Mouse (Mus musculus) right cerebral cortex, postnatal 14 days (tissue): ENCODE results near the gene Ubtf.
"Not testable (repeated sequence)": the region's sequence is repeated elsewhere in the genome, so short reads cannot be mapped to it uniquely, and the experiment has no call there.

Experiments used
- DNase-seq: peaks from one replicate; pipeline ENCODE4 v3.0.0; 2022

Ubtf gene

DNA sequence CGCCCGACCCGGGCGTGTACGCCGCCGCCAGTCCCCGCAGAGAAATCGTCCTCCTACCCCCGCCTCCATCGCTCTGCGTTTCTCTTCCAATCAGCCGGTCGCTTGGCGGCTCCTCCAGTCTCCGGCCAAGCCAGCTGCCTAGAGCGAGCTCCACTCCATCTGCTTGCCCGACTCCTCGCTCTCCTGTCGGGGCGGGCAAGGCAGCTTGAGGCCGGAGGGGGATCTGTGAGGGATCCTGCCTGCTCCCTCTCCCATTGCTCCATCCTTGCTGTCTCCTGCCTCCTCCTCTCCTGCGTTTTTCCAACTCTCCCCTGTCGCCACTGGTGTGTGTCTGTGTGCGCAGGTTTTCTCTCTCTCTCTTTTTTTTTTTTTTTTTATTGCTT lies at the start of gene Ubtf:
Gene Ubtf (minus strand): TSS at position 333 of the 383 bp plus-strand sequence.
- peak; percentile 85 for DNase-seq

DNA sequence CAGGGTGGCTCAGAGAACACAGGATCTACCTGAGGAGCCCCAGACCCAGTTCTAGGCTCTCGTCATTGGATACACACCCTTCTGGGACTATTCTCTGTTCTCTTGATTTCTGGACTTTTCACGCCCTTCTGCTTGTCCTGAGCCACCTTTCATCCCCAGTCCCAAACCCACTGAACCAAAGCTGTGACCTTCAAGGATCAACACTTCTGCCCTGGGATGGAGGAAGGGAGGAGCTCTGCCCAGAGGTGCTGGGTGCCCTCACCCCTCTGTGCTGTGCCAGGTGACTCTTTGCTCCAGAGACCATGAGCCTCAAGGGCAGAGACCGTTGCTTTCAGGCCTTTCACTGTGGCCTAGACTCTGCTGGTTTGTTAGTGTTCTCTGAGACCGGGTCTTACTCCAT lies 49.7 kb upstream of the Ubtf start:
- DNase-seq = no peak

DNA sequence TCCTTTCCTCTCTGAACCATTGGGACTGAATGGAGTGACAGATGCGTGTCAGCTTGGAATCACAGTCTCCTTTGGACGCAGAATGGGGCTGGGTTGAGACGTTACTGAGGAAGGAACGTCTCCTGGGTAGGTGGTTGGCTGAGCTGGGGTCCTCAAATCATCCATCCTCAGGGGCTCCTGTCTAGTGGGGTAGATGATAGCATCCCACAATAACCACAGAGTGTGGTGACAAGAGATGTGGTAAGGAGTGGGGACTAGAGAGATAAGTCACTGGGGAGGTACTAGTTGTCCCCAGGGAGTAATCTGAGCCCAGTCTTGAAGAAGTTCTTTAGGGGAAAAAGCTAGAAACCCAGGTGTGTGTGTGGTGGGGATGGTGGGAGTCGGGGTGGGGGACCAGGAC lies 48.8 kb upstream of the Ubtf start:
- DNase-seq = no peak

DNA sequence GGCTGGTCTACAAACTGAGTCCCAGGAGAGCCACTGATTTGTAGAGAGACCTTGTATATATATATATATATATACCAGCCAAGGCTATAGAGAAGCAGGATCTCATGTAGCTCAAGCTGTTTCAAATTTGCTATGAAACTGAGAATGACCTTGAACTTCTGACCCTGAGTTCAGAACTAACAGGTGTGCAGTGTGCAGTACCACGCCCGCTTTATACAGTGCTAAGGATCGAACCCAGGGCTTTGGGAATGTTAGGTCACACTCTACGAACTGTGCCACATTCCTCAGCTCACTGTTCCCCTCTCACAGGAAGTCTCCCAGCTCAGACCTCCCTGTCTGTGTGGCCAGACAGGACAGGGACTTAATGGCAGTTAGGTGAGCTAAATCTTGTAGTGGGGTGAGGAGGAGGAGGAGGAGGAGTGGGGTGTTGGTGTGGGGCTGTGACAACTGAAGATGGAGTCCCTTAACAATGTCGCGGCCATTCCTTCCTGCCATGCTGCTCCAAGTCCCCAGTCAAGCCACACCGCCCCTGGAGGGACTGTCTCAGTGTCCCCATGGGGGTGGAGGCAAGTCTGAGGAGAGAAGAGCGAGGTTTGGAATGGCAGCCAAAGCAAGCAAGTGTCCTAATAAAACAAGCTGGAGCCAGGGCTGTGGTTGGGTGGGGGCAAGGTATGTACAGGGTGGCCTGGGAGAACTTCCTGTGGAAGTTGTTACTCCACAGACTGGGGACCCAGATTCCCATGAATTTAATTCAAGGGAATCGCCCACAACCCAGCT lies 48.1 kb upstream of the Ubtf start:
- no peak for DNase-seq

DNA sequence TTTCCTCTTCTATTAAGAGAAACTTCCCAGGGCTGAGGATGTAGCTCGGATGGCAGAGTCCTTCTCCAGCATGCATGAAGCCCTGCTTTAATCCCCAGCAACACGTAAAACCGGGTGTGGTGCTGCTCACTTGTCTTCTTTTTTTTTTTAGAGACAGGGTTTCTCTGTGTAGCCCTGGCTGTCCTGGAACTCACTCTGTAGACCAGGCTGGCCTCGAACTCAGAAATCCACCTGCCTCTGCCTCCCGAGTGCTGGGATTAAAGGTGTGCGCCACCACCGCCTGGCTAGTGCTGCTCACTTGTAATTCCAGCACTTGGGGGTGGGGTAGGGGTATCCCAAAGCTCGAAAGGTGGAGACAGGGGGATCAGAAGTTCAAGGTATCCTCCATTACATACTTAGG lies 46.6 kb upstream of the Ubtf start, which contains the start of gene Slc4a1:
Gene Slc4a1 (minus strand): TSS at position 101 of the 400 bp plus-strand sequence.
- DNase-seq = not testable (repeated sequence)

DNA sequence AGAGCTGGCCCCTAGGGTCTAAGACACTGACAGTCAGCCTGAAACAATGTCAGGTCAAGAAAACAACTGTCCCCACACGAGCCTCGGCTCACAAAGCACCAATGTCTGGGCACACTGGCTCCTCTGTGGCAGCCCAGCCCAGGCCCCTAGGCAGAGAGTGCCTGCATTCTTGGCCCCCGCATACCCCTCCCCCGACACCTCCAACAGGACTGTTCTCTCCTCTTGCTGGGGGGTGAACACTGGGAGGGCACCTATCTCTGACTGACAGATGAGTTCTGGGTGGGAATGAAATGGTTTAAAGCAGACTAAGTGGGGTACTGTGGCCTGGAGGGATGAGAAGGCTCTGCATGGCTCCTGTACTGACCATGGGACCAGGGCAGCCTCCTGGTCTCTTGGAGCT lies 46.2 kb upstream of the Ubtf start:
- DNase-seq = no peak

DNA sequence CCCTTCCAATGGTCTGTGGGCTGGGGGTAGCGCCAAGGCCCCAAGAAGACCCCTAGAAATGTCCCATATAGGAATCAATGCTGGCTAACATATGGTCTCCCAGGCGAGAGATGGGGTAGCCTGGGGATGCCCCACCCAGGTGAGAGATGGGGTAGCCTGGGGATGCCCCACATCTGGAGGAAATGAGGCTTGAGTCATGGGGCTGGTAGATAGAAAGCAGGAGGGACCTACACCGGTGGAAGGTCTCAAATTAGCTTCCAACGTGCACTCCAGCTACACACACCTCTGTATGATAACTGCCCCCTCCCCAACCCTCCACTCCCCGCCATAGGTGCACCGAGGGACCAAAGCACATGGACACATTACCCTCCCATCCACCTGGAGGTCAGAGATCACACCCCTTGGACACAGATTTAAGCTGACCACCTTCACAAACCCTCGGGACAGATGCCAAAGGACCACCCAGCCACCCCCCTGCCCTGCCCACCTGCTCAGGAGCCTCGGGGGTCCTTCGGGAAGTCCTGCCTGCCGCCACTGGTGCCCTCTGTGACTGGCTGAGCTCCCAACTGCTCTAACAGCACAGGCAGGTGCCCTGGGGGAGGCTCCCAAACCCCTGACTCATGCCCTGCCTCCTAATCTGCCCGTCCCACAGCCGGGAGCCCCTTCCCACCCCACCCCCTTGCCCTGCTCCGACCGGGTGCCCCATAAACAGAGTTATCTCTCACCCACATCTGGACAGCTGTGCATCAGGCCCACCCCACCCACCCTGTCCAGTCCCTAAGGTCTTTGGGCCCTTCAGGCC lies 45.2 kb upstream of the Ubtf start:
- no peak for DNase-seq

DNA sequence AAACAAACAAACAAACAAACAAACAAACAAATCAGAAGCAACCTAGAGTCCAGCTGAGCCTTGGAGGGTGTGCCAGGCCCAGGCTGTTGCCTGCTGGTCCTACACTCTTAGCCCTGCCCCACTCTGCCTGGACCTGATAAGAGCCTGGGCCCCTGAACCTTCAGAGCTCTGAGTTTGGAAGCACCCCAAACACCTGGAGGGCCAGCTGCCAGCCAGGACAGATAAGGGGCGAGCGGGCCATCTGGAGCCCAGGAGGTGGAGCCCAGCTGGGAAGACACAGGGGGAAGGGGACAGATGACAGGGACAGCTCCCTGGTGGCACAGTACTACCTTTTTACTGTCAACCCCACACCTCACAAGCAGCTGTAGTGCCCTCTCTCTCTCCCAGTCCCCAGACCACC lies 44.1 kb upstream of the Ubtf start:
- no peak for DNase-seq

DNA sequence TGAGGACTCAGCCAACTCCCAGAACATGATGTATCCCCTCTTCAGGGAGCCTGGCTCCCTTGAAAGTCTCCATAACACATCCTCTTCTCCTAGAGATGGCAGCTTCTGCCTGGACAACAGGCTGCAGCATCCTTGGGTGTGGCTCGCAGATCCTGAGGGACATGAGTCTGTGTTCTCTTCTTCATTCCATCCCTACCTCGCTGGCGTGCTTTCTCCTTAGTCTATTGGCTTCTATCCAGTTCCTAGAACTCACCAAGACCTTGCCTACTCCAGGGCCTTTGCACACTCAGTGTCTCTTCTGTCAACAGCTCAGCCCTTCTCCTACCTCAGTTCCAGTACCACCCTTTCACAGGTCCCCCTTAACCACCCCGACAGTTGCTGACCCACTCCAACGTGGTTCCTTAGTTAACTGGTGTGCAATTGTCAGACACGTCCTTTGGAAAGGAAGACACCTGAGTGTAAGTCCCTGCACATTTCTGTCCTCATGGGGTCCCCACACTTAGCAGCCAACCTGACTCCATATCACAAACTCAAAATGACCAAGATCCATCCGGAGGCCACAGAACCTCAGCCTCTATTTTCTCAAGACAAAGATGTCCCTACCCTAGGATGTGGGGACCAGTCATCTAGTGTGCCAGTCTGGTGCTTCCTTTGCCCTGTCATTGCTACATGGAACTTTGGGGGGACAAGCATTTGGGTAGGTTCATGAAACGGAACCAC lies 42.4 kb upstream of the Ubtf start:
- no peak for DNase-seq

DNA sequence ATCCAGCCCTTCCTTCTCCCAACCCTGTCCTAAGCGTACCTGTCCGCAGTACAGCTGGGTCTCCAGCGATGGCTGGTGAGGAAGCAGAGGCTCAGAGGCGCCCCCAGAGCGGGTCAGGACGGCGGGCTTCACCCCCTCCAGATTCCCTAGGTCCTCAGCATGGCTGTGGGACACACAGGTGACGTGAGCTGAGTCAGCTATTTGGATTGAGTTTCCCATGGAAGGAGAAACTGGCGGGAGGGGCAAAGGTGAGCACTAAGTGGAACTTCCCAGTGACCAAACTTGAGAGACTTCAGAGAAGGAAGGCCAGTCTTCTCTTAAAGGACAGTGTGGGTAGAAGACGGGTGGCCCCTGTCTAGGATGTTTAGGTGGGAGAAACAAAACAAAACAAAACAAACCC lies 38.8 kb upstream of the Ubtf start:
- no peak for DNase-seq

DNA sequence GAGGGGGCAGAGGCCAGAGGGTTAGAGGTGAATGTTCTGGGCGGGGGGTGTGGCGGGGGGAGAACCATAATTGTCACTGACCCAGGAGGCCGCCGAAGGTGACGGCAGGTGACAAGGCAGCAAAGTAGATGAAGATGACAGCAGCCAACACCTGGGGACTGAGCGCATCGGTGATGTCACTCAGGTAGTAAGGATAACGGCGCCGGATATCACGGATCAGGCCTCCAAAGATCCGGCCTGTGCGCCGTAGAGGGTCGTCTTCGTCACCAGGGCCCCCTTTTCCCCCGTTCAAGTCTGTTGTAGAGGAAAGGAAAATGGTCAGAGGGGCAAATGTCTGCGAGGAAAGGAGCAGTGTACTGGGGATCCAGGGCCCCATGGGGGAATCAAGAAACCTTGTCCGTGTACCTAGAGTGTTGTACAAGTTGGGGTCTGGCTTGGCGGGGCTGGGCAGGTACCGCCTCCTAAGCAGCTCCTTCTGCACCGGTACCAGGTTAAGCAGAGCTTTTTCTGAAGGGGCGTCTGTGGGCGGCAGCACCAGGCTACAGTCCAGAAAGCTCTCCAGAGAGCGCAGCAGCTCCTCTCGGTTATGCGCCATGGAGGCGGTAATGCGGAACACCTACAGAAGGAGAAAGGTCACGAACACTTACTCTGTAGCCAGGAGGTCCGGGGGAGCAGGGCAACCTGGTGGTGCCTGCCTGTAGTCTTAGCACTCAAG lies 37.3 kb upstream of the Ubtf start:
- DNase-seq = no peak

DNA sequence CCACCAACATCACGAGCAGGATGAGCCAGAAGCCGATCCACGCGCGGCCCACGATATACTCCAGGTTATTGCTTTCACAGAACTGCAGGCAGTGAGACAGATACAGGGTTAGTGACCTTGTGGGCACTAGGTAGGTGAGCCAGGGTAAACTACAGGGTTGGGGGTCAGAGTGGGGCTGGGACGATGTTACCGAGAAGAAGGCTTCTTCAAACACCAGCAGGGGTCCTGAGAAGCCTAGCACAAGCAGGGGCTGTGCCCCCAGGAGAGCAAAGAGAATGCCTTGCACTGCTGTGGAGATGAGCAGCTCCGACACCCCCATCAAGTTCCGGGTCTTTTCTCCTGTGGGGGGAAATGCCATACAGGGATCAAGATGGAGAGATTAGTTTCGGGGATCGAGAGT lies 36.6 kb upstream of the Ubtf start:
- no peak for DNase-seq

DNA sequence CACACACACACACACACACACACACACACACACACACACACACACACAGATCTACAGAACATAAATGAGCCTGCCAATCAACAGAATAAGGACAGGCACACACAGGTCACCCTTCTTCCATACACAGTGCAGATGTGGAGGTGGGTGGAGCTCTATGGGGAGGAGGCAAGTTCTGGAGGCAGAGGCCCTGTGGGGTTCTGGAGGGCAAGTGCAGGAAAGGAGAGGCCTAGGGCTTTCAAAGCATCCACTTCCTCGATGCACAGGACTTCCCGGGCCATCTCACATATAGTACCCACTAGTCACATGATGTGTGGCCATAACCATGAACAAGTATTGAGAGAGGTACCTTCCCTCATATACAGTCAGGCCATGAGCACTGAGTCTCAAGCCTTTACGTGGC lies 36.0 kb upstream of the Ubtf start:
- DNase-seq = no peak

DNA sequence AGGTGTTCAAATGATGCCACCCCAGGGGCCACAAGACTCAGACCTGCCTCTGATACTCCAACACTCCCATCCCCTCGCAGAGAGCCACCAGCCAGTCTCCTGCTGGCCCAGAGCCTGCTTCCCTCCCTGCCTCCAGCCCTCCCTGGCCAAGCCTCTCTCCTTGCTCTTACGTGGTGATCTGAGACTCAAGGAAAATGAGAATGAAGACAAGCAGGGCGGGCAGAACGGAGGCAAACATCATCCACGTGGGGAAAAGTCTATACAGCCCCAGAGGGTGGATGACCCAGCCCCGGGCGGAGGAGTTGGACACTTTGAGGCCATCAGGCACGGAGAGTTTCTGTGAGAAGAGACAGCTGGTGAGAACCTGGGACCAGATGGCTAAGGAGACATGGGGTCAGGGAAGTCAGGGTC lies 33.5 kb upstream of the Ubtf start:
- no peak for DNase-seq

DNA sequence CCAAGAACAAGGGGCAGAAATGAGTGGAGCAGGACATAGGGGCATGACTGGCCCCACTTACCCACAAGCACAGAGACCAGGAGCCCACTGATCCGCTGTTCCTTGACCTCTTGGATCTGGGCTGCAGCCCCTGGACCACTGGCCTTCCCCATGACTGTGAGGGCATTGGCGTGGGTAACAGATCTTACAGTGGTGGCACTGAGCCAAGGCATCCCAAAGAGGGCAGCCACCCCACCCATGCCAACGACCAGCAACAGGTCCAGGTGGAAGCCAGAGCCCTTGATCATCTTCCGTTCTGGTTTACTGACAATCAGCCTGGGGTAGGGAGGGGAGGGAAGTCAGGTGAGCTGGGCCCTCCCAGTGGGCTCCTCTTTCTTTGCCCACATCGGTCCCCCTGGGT lies 32.8 kb upstream of the Ubtf start:
- no peak for DNase-seq

DNA sequence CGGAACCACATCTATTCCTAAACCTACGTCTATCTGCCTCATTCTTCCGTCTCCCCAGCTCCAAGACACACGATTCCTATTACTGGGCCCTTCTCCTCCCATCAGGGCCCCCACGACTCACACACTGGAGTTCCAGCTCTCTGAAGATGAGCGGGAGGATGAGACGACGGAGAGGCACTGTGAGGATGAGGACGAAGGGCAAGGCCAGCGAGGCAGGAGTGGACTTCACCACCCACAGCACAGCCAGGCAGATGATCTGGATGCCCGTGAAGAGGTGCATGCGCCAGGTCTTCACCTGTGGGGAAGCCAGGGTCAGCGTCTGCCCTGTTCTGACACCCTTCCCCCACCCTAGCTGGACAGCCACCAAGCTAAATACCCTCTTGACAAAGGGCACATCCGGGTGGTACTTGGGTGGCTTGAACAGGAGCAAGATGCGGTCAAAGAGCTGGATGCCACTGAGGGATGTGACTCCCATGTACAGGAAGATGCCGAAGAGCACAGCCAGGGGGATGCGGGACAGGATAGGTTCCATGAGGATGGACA lies 31.5 kb upstream of the Ubtf start:
- DNase-seq = no peak

DNA sequence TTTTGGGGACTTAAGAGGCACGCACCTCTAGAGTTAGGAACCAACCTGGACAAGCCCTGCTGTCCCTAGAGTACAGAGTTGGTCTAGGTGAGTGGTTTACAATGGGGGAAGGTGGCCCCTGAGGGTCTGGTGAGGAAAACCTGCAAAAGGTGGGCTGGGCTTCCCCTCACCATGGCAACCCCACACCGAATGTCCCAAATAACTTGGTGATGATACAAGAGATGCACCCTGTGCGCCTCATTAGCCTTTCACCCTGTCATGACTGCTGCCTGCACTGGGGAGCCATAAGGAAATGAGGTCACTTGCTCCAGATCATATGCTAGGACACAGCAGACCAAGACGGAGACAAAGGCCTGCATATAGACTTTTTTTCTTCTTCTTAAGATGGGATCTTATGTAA lies 30.9 kb upstream of the Ubtf start:
- DNase-seq = no peak

DNA sequence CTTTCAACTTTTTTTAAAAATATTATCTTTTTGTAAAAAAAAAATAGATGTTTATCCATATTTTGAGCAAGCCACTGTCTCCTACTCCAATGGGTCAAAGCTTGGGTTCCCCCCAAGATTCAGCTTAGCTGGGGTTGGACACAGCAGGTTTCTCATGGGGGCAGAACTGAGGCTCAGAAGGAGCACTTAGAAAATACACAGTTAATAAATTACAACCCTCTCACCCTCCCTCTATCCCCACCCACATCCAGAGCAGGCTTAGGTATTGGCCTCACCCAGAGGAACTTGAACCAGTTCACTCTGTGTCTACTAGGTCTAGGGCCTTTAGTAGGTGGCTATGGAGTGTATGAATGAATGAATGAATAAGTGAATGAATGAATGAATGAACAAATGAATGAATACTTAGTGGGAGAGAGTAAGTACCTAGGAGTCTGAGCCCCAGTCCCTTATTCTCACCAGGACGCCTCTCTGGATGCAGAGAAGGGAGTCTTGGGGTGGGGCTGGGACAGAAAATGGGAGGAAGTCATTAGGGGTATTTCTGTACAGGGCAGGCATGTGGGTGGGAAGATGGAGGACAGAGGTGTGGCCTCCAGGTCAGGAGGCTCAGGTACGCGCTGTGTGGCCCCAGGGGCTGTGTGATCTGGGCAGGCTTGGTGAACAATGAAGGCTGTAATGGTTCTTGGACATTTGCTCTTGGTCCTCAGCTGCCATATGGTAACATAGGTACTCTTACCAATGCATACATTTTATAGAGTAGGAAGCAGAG lies 29.8 kb upstream of the Ubtf start:
- DNase-seq = no peak

DNA sequence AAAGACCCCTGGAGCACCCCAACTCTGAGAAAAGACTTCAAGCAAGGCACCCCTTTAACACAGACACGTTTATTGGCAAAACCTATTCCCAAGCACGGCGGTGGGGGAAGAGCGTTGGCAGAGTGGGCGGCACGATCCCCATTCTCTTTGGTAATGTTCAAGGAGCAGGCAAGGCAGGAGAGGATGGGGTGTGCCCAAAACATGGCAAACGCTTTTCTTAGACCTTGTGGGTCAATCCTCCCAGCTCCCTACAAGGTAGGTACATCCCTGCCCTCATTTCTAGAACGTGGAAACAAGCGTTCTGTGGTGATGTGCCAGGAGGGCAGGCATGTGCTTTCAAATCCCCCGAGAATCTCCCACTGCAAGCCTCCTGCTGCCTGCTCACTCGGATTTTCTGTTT lies 29.2 kb upstream of the Ubtf start:
- no peak for DNase-seq

DNA sequence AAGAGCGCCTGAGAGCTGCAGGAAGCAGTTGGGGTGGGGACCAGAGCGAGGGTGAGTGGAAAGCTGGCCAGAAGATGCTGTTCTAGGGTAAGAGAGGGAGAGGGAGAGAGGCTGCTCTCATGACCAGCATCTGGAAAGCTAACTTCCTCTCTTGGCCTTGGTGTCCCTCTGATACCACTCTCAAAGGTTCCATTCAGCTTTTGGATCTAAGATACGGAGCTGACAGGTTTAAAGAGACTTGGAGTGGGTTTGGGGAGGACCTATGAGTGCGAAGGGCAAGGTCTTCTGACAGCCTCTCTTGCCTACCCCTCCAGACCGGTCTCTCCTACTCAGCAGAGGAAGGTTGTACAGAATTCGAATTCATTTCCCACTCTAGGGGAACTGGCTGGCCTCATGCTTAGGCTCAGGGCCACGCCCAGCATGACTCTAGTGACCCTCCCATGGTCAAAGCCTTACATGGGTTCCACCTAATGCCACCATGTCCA lies 28.6 kb upstream of the Ubtf start:
- no peak for DNase-seq

DNA sequence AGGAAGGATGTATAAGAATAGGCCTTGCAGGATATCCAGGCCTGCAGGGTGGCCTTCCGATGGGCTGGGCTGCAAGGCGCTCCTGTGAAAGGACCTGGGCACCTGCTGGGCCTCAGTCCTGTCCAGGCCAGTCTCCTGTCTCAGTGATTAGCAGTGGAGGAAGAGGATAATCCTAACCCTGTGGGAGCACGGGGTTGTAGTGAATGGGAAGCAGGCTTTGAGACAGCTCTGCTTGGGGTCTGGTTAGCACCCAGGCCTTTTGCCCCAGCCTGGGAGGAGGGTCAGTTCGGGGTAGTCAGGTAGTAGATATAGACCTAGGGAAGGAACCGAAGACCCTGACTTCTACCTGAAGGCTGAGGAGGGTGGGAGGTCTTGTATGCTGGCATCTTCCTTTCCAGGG lies 28.1 kb upstream of the Ubtf start:
- DNase-seq = no peak

DNA sequence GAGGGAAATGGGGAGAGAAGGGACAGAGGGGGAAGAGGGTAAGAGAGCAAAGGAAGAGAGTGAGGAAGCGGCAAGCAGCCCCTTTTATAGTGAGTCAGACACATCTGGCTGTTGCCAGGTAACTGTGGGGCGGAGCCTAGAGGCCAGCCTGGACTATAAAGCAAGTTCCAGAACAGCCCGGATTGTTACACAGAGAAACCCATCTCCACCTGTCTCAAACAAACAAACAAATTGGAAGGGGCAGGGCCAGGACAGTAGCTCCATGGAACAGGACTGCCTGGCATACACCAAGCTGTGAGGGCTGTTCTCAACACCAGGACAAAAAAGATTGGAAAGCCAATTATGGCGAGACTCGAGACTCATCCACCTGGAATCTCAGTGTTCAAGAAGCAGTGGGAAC lies 27.4 kb upstream of the Ubtf start:
- no peak for DNase-seq
